Mouse (Mus musculus) layer of hippocampus, adult 8-10 months (tissue): ENCODE measurements at regions not wholly inside any gene's neighbourhood (a gene's known extent, or its start where the extent isn't known, plus 50 kb on each side); places are given as distances from the start of the nearest gene placed in this dataset.

ENCODE experiments used
- DNase-seq, 2 experiments: peaks; one replicate each; pipeline ENCODE4 v3.0.0; 2022; ENCODE audit warnings: low spot score in 2 of 2

- DNase-seq: no peak
These were observed 206.6 kb upstream of the Trib2 start for GRCm38 (mm10) chr12:16023273-16023672.

- no peak for DNase-seq
These were observed 204.6 kb upstream of the Trib2 start for GRCm38 (mm10) chr12:16021202-16021821.

- DNase-seq: no peak
These were observed 201.5 kb upstream of the Trib2 start for GRCm38 (mm10) chr12:16018237-16018636.

- DNase-seq: no peak
These were observed 199.9 kb upstream of the Trib2 start for GRCm38 (mm10) chr12:16016621-16017020.

GRCm38 (mm10) chr12:16015596-16015995 is 198.9 kb upstream of the Trib2 start:
- no peak for DNase-seq

- DNase-seq: no peak
These were observed 198.0 kb upstream of the Trib2 start for GRCm38 (mm10) chr12:16014679-16015078.

- DNase-seq: no peak
These were observed 197.3 kb upstream of the Trib2 start for GRCm38 (mm10) chr12:16013861-16014630.

GRCm38 (mm10) chr12:16013354-16013753 is 196.6 kb upstream of the Trib2 start:
- no peak for DNase-seq

GRCm38 (mm10) chr12:16012081-16012480 is 195.4 kb upstream of the Trib2 start:
- no peak for DNase-seq

- DNase-seq: peak in 1 of 2 experiments; percentile 24
These were observed 193.3 kb upstream of the Trib2 start for GRCm38 (mm10) chr12:16009822-16010620.

- no peak for DNase-seq
These were observed 192.2 kb upstream of the Trib2 start for GRCm38 (mm10) chr12:16008763-16009515.

GRCm38 (mm10) chr12:16008261-16008660 is 191.5 kb upstream of the Trib2 start:
- DNase-seq: no peak

- no peak for DNase-seq
These were observed 190.0 kb upstream of the Trib2 start for GRCm38 (mm10) chr12:16006688-16007087.

GRCm38 (mm10) chr12:16006286-16006685 is 189.6 kb upstream of the Trib2 start:
- DNase-seq: no peak

GRCm38 (mm10) chr12:16001811-16002210 is 185.1 kb upstream of the Trib2 start:
- no peak for DNase-seq

GRCm38 (mm10) chr12:16001225-16001624 is 184.5 kb upstream of the Trib2 start:
- DNase-seq: no peak

GRCm38 (mm10) chr12:15998331-15998730 is 181.6 kb upstream of the Trib2 start:
- no peak for DNase-seq

- DNase-seq: no peak
These were observed 177.1 kb upstream of the Trib2 start for GRCm38 (mm10) chr12:15993866-15994265.

GRCm38 (mm10) chr12:15986351-15986750 is 169.6 kb upstream of the Trib2 start:
- no peak for DNase-seq

- DNase-seq: no peak
These were observed 168.9 kb upstream of the Trib2 start for GRCm38 (mm10) chr12:15985649-15986048.

GRCm38 (mm10) chr12:15983591-15984300 is 167.0 kb upstream of the Trib2 start:
- DNase-seq: no peak
